Mouse (Mus musculus) bone marrow macrophage, adult 2 months (primary cell): Measurements from ENCODE around the gene Derl2.

ENCODE experiments used
- CTCF ChIP-seq: IDR thresholded peaks from 2 replicates; pipeline ENCODE4 v1.5.1; 2012; ENCODE audit warnings: low read depth, mild to moderate bottlenecking, low read length, moderate library complexity
- POLR2A ChIP-seq: IDR thresholded peaks from 2 replicates; pipeline ENCODE4 v1.6.1; 2012; ENCODE audit warnings: mild to moderate bottlenecking, low read depth, low read length, borderline replicate concordance

GRCm38 (mm10) chr11:71032070-71032469, 12.4 kb upstream of the Derl2 start:
- TF ChIP-seq POLR2A (no peak), CTCF (no peak)
